Mouse (Mus musculus) forebrain, embryonic 12.5 days (tissue): ENCODE measurements at regions not wholly inside any gene's neighbourhood (a gene's known extent, or its start where the extent isn't known, plus 50 kb on each side); places are given as distances from the start of the nearest gene placed in this dataset.

Experiments used
- ATAC-seq: fragments of 200-750 bp; cut with Nextera tagmentation; 2 replicates; pipeline ENCODE4 v1.8.0; 2017; ENCODE audit warnings: moderate TSS enrichment; ENCODE audit not compliant: low FRiP score
- H3K27ac ChIP-seq: fragments of 300-500 bp; sonication (generic); 2 replicates; pipeline ENCODE4 v1.5.1; 2016; ENCODE audit warnings: mild to moderate bottlenecking
- H3K27me3 ChIP-seq: fragments of 300-500 bp; sonication (generic); 2 replicates; pipeline ENCODE4 v1.6.1; 2016; ENCODE audit warnings: mild to moderate bottlenecking
- H3K36me3 ChIP-seq: fragments of 300-500 bp; sonication (generic); replicated peaks from 2 replicates; pipeline ENCODE4 v1.6.1; 2016; ENCODE audit warnings: mild to moderate bottlenecking
- H3K4me1 ChIP-seq: fragments of 300-500 bp; sonication (generic); 2 replicates; pipeline ENCODE4 v1.6.1; 2016
- H3K4me2 ChIP-seq: fragments of 300-500 bp; sonication (generic); 2 replicates; pipeline ENCODE4 v1.6.1; 2016; ENCODE audit warnings: mild to moderate bottlenecking, moderate library complexity
- H3K4me3 ChIP-seq: fragments of 300-500 bp; sonication (generic); replicated peaks from 2 replicates; pipeline ENCODE4 v1.5.1; 2016; ENCODE audit warnings: mild to moderate bottlenecking
- H3K9ac ChIP-seq: fragments of 300-500 bp; sonication (generic); 2 replicates; pipeline ENCODE4 v1.6.1; 2016; ENCODE audit warnings: mild to moderate bottlenecking
- H3K9me3 ChIP-seq: fragments of 300-500 bp; sonication (generic); 2 replicates; pipeline ENCODE4 v1.6.1; 2016
- WGBS: fragments of 180-500 bp; shearing (Covaris S2); methylation state at CpG from one replicate; pipeline ENCODE4 v1.1.7; 2016; 5-methylcytosine and 5-hydroxymethylcytosine counted together

DNA sequence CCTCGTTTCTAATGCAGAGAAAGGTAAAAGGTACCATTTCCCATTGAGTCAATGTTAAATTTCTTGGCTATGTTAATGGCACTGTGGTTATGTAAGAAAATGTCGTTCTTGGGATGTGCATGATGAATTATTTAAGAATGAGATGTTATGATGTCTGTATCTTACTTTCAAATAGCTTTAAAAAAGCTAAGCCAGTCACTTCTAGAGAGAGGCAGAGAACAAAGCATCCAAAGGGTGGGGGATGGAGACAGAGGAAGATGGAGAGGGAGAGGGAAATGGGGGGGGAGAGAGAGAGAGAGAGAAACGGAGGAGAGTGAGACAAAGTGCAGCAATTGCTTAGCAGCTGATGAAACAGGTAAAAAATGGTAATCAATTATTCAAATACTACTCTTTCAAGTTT, 562.8 kb upstream of the Tle4 start:
- Histone ChIP-seq H3K4me1 (no peaks in the 10 kb centered on the region), H3K4me2 (no peak overlapping the region), H3K27me3 (no peaks in the 10 kb centered on the region), H3K36me3 (no peaks in the 10 kb centered on the region), H3K27ac (no peak overlapping the region), H3K4me3 (no peak overlapping the region), H3K9me3 (no peaks in the 10 kb centered on the region), H3K9ac (no peak overlapping the region)
- 65% methylated on average over 3 of the region's 3 CpGs for WGBS
- no peak for ATAC-seq

DNA sequence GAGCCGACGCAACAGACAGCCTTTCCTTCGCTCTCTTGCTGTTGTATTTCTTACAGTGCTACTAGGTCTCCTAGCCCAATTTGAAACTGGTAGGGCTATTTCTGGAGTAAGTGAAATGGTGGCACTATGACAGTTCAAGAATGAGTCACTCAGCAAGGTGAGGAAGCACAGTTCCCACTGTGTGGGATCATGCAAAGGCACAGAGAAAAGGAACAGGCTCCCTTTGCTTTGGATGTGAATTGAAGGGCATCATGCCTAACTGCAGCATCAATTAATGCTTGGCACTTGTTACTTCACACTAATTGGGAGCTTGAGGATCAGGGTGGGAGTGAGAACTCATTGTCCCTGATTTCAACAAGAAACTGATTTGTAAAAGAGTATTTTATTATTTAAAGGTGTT, 560.8 kb upstream of the Tle4 start:
- whole genome bisulfite sequencing = 98% methylated on average over 3 of the region's 3 CpGs
- no peaks in the 10 kb centered on the region for H3K36me3 ChIP-seq
- ATAC-seq = no peak
- no peaks in the 10 kb centered on the region for H3K4me1 ChIP-seq
- no peak overlapping the region for H3K4me3 ChIP-seq
- no peak overlapping the region for H3K9ac ChIP-seq
- no peaks in the 10 kb centered on the region for H3K27me3 ChIP-seq
- no peaks in the 10 kb centered on the region for H3K9me3 ChIP-seq
- no peak overlapping the region for H3K27ac ChIP-seq
- no peak overlapping the region for H3K4me2 ChIP-seq

DNA sequence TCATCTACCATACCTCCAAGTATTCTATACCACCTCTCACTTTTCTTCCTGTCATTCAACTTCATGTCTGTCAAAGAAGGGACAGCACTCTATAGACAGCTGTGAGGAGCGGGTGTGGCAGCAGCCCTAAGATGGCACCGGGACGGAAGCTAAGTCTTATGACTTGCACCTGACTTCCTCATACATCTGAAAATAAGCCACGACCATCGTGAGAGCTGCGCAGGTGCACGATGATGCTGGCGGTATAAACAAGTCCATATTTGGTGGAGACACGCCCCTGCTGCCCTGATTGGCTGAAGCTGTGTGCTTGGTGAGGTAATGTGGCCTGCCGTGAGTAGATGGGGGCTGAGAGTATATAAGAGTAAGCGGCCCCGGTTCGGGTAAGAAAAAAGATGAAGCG, 560.3 kb upstream of the Tle4 start:
- no peak overlapping the region for H3K9ac ChIP-seq
- no peak overlapping the region for H3K27ac ChIP-seq
- no peaks in the 10 kb centered on the region for H3K36me3 ChIP-seq
- no peak for ATAC-seq
- H3K4me2 ChIP-seq = no peak overlapping the region
- WGBS = 82% methylated on average over 14 of the region's 14 CpGs
- H3K4me3 ChIP-seq = no peak overlapping the region
- H3K9me3 ChIP-seq = no peaks in the 10 kb centered on the region
- no peaks in the 10 kb centered on the region for H3K4me1 ChIP-seq
- H3K27me3 ChIP-seq = no peaks in the 10 kb centered on the region

DNA sequence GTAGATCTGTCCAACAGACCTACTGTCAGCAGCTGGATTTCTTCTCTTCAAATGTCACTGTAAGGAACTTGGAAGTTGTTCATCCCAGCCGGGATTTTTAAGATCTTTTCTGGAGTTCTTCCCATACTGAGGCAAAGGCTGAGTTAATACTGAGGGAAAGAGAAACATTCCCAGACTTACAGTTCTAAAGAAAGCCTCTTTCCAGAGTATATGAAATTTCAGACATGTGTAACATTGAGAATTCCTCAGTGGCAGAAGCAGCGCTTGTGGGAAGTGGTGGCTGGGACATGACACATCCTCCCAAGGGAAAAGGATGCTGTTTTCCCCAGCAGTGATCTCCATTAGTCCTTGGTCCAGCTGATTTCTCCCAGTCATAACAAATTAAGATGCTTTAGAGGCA, 556.8 kb upstream of the Tle4 start:
- Histone ChIP-seq H3K4me3 (no peak overlapping the region), H3K4me2 (no peak overlapping the region), H3K4me1 (no peaks in the 10 kb centered on the region), H3K9ac (no peak overlapping the region), H3K27me3 (no peaks in the 10 kb centered on the region), H3K27ac (no peak overlapping the region), H3K9me3 (no peaks in the 10 kb centered on the region), H3K36me3 (no peaks in the 10 kb centered on the region)
- 80% methylated on average over 2 of the region's 2 CpGs for WGBS
- no peak for ATAC-seq

DNA sequence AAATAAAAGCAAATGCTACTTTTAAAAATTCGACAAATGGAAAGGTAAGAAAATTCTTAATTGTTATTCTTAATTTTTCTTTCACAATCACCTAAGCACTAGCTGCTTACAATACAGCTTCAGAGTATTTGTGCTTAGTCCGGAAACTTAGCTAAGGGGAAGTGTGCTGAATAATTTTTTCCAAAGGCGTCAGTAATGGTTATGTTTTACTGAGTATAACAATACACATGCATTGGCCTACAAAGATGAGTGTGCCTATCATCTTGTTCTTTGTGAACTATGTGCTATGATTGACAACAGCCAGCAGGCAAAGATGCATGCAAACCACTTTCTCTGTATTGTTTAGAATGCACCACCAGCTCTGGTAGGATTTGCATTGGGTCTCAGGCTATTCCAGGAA, 548.5 kb upstream of the Tle4 start:
- Histone ChIP-seq H3K4me1 (no peaks in the 10 kb centered on the region), H3K27ac (no peak overlapping the region), H3K36me3 (no peaks in the 10 kb centered on the region), H3K9me3 (no peaks in the 10 kb centered on the region), H3K27me3 (no peaks in the 10 kb centered on the region), H3K4me3 (no peak overlapping the region), H3K4me2 (no peak overlapping the region), H3K9ac (no peak overlapping the region)
- ATAC-seq = no peak
- 85% methylated on average over 3 of the region's 3 CpGs for WGBS

DNA sequence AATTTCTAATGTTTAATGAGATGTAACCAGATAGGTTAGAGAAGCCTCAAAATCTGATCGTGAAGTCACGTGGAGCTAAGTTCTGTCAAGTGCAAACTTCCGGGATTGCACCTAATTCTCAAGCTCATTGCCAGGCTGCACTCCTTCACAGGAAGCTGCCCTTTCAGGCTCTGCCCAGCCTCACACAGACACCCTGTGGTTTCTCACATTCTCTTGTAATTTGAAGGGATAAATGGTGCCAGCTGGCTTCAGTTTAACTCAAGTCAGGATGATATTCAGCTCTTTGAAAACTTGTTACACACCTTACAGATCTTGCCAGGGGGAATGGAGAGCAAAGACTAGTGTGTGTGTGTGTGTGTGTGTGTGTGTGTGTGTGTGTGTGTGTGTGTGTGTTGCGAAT, 529.3 kb upstream of the Tle4 start:
- Histone ChIP-seq H3K27me3 (no peaks in the 10 kb centered on the region), H3K9ac (no peak overlapping the region), H3K9me3 (no peaks in the 10 kb centered on the region), H3K4me3 (no peak overlapping the region), H3K27ac (no peak overlapping the region), H3K4me2 (no peak overlapping the region), H3K4me1 (peaks cover 3% of the 10 kb centered on the region; the same call in 1 of the 2 replicates), H3K36me3 (no peaks in the 10 kb centered on the region)
- 64% methylated on average over 3 of the region's 4 CpGs for WGBS
- no peak for ATAC-seq

DNA sequence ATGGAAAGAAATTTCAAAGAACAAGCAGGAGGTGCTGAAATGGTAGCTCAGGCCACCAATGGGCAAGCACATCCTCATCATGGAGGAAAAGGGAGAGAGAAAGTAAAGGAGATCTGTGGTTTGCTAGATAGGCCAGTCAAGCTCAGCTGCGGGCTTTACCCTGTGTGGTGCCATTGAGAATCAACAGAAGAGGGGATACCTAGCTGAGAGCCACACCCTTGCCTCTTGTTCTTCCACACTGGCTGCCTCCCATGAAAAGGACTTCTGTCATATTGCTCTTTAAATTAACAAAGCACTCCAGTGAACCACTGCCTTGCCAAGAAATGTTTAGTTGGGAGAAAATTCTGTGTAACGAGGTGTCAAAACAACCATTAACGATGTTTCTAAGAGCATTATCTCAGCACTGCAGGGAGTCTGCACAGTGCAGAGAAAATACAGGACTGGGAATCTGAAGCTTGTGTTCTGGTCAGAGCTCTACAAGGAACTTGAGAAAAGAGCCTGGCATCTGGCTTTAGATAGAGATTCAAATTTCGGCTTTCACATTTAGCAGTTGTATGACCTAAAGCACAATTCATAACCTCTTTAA, 510.7 kb upstream of the Tle4 start:
- Histone ChIP-seq H3K36me3 (no peaks in the 10 kb centered on the region), H3K4me3 (no peak overlapping the region), H3K9me3 (peaks cover 4% of the 10 kb centered on the region; the same call in 1 of the 2 replicates), H3K27me3 (no peaks in the 10 kb centered on the region), H3K4me1 (peaks cover 7% of the 10 kb centered on the region; the same call in 1 of the 2 replicates), H3K4me2 (no peak overlapping the region), H3K9ac (no peak overlapping the region), H3K27ac (no peak overlapping the region)
- peak; percentile 65; the same call in 1 of the 2 replicates for ATAC-seq
- 7% methylated on average over 4 of the region's 4 CpGs for WGBS

DNA sequence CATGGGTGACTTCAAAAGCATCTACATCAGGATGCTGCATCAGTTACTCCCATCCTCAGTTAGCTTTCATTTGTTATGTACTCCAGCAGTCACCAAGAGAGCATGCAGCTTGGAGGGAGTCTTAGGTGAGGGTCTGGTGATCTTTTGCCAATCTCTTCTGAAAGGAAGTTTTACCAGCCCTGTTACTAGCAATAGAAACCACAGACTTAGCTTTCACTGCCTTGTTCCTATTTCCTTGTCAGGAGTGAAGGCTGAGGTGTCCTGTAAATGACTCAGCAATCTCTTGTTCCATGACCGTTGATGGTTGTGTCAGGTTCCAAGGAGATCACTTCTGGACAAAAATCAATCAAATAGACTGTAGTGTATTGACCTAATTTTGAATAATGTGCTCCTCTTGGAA, 497.2 kb upstream of the Tle4 start:
- no peaks in the 10 kb centered on the region for H3K36me3 ChIP-seq
- no peak for ATAC-seq
- H3K9ac ChIP-seq = no peak overlapping the region
- no peaks in the 10 kb centered on the region for H3K4me1 ChIP-seq
- 89% methylated on average over 1 of the region's 1 CpGs for WGBS
- H3K9me3 ChIP-seq = no peaks in the 10 kb centered on the region
- no peak overlapping the region for H3K4me3 ChIP-seq
- H3K27ac ChIP-seq = no peak overlapping the region
- H3K4me2 ChIP-seq = no peak overlapping the region
- H3K27me3 ChIP-seq = no peaks in the 10 kb centered on the region

DNA sequence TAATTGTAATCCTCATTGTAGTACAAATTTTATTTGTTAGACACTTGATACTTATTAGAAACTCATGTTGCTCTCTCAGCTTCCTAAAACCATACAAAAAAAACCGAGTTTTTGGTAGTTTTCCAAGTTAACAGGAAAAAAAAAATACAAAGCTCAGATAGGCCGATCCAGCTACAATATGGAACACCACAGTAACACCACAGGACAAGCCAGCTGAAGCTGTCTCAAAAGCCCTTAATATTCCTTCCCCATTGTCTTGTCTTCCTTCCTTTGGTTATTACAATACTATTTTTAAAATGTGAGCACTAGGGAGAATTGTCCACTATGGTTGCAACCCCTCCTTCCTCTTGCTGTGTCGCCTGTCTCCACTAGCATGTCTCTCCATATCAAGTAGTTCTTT, 495.7 kb upstream of the Tle4 start:
- Histone ChIP-seq H3K4me2 (no peak overlapping the region), H3K27ac (no peak overlapping the region), H3K27me3 (no peaks in the 10 kb centered on the region), H3K9ac (no peak overlapping the region), H3K4me3 (no peak overlapping the region), H3K4me1 (no peaks in the 10 kb centered on the region), H3K9me3 (no peaks in the 10 kb centered on the region), H3K36me3 (no peaks in the 10 kb centered on the region)
- 73% methylated on average over 3 of the region's 3 CpGs for WGBS
- no peak for ATAC-seq

DNA sequence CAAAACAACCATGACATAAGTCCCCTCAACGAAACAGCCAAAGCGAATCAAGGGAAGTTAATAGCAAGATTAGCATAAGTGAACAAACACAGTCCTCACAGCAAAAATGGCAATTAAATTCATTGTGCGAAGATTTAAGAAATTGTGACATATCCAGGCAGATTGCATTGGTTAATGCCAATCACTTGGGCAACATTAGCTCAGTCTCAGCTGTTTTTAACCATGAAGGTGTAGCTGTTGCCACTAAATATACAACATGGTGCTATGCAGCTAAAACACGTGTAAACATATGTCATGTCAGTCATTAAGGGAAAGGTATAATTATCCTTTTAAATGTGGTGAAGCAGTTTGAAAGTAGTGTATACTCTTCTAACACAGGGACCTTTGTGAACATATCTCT, 482.8 kb upstream of the Tle4 start:
- no peaks in the 10 kb centered on the region for H3K4me1 ChIP-seq
- 79% methylated on average over 4 of the region's 4 CpGs for WGBS
- H3K36me3 ChIP-seq = no peaks in the 10 kb centered on the region
- H3K27me3 ChIP-seq = 0 out of 2 replicates have a peak, but pooled peaks cover 2% of the 10 kb centered on the region
- no peak overlapping the region for H3K4me3 ChIP-seq
- no peak overlapping the region for H3K27ac ChIP-seq
- H3K4me2 ChIP-seq = no peak overlapping the region
- no peak for ATAC-seq
- H3K9me3 ChIP-seq = no peaks in the 10 kb centered on the region
- no peak overlapping the region for H3K9ac ChIP-seq

DNA sequence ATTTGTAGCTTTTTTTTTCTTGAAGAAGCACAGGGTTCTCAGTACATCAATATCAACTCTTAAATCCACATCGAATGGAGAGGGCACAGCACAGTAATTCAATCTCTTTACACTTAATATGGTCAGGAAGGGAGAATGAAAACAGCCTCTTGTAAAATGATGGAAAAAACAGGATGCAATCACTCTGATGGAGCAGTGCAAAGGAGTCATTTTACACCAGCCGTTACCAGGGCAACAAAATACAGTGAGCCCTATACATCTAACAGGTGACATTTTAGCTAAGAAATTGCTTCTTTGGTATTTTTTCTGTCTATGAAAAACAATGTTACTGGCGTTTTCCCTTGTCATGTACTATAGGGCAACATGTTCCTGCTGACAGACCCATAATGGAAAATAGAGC, 459.9 kb upstream of the Tle4 start:
- 83% methylated on average over 3 of the region's 3 CpGs for WGBS
- peaks cover 8% of the 10 kb centered on the region; the same call in 1 of the 2 replicates for H3K27me3 ChIP-seq
- no peaks in the 10 kb centered on the region for H3K36me3 ChIP-seq
- no peak overlapping the region for H3K9ac ChIP-seq
- no peak overlapping the region for H3K4me3 ChIP-seq
- no peak overlapping the region for H3K27ac ChIP-seq
- no peak overlapping the region for H3K4me2 ChIP-seq
- no peaks in the 10 kb centered on the region for H3K9me3 ChIP-seq
- peaks cover 20% of the 10 kb centered on the region for H3K4me1 ChIP-seq
- ATAC-seq = no peak

DNA sequence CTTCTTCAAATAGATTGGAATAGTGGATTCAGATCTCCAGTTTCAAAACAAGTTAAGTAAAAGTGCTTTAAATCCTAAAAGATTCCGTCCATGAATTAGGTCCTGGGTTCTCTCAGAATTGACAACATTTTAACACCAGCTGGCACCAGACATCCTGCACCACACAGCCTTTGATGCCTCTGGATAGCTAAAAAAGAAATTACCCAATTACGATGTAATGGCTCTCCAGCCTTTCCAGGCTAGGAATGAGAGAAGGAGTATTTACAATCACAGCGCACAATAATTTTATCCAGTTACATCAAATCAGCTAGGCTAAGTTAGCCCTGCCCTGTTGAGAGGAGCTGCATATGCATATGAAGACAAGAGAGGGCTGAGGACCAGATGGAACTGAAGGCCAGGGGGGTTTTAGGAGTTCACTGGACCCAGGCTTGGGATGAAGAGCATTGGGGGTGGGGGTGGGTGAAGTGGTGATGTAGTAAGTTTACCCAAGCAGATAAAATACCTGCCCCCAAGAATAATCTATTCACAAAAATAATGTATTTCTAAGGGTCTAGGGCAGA, 455.8 kb upstream of the Tle4 start:
- peaks cover 11% of the 10 kb centered on the region; the same call in 1 of the 2 replicates for H3K27me3 ChIP-seq
- no peaks in the 10 kb centered on the region for H3K36me3 ChIP-seq
- H3K9me3 ChIP-seq = no peaks in the 10 kb centered on the region
- peaks cover 26% of the 10 kb centered on the region for H3K4me1 ChIP-seq
- 25% methylated on average over 3 of the region's 3 CpGs for WGBS
- peak; percentile 71; the same call in 1 of the 2 replicates for ATAC-seq
- no peak overlapping the region for H3K9ac ChIP-seq
- no peak overlapping the region for H3K4me2 ChIP-seq
- no peak overlapping the region for H3K4me3 ChIP-seq
- H3K27ac ChIP-seq = no peak overlapping the region

DNA sequence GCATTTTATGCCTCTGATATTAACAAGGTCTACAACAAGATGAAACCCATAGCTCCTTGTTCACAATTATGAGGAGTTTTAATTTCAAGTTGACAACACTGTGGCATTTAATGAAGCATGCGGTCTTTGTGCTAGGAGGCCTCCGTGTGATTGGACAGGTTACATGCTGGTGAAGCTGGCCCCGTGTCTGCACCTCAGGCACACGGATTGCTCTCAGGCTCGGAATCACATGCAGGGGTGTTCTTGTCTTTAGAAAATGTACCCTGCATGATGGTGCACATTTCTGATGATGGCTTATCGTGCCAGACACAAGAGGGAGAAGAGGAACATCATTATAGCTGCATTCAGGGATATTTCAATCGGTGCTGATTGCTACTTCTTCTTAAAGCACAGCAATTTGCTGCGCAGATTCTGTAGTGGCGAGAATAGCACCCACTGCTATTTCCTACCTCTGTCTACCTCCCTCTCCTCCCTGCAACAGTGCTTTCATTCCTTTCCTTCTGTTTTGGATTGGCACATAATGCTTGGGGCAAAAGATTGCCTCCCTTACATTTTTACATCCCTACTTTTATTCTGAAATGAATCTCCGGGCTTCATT, 454.9 kb upstream of the Tle4 start:
- ATAC-seq = peak; percentile 43; the same call in 1 of the 2 replicates
- H3K4me2 ChIP-seq = no peak overlapping the region
- H3K27ac ChIP-seq = peak overlapping the region; percentile 53; the same call in 1 of the 2 replicates

More for the DNA sequence above, 454.9 kb upstream of the Tle4 start:
- WGBS = 49% methylated on average over 10 of the region's 10 CpGs
- Histone ChIP-seq H3K4me1 (peaks cover 26% of the 10 kb centered on the region), H3K9ac (no peak overlapping the region), H3K36me3 (no peaks in the 10 kb centered on the region), H3K9me3 (no peaks in the 10 kb centered on the region), H3K27me3 (peaks cover 20% of the 10 kb centered on the region), H3K4me3 (no peak overlapping the region)
